Mouse (Mus musculus) spleen, adult 2 months (tissue): ENCODE data around the gene Smpd3. TPM values are rescaled to one million over a fixed set of nuclear protein-coding genes. Genes with fewer than 3 reads are reported as not detected.
A peak's percentile ranks its signal among the peaks of the same experiment; 100 is the strongest.

Source experiments
- DNase-seq, 2 experiments: peaks; one replicate each; pipeline versions ENCODE4 v3.0.0 to v3.0.0-alpha.2; 2012 to 2021; ENCODE audit warnings: low spot score in 2 of 2, low read depth in 1 of 2
- H3K27ac ChIP-seq: fragments of 200-500 bp; 2 replicates; pipeline ENCODE4 v1.5.1; 2012; ENCODE audit warnings: low read length, inconsistent platforms; ENCODE audit not compliant: insufficient read depth
- H3K27me3 ChIP-seq: fragments of 200-500 bp; 2 replicates; pipeline ENCODE4 v1.6.1; 2012; ENCODE audit warnings: mild to moderate bottlenecking, moderate library complexity, low read length, inconsistent platforms; ENCODE audit not compliant: control insufficient read depth, insufficient read depth
- H3K36me3 ChIP-seq: fragments of 200-500 bp; 2 replicates; pipeline ENCODE4 v1.6.1; 2012; ENCODE audit warnings: mild to moderate bottlenecking, low read length, inconsistent platforms; ENCODE audit not compliant: control insufficient read depth, insufficient read depth
- H3K4me1 ChIP-seq: fragments of 200-500 bp; 2 replicates; pipeline ENCODE4 v1.6.1; 2011; ENCODE audit warnings: inconsistent platforms; ENCODE audit not compliant: control insufficient read depth, insufficient read depth, insufficient read length
- H3K4me3 ChIP-seq: fragments of 200-500 bp; 2 replicates; pipeline ENCODE4 v1.5.1; 2011; ENCODE audit warnings: mild to moderate bottlenecking, inconsistent platforms; ENCODE audit not compliant: insufficient read depth, insufficient read length; ENCODE audit errors: extremely low read depth
- CTCF ChIP-seq: fragments of 200-500 bp; IDR thresholded peaks from 2 replicates; pipeline ENCODE4 v1.5.1; 2011; ENCODE audit warnings: mild to moderate bottlenecking, inconsistent platforms; ENCODE audit not compliant: insufficient read depth, insufficient read length, insufficient replicate concordance; ENCODE audit errors: extremely low read depth
- POLR2A ChIP-seq: fragments of 200-500 bp; IDR thresholded peaks from 2 replicates; pipeline ENCODE4 v1.6.1; 2011; ENCODE audit warnings: low read depth, low read length, inconsistent platforms
- WGBS: fragments of 180-500 bp; shearing (Covaris S2); methylation state at CpG from one replicate; pipeline ENCODE4 v1.1.7; 2018; 5-methylcytosine and 5-hydroxymethylcytosine counted together
- polyA plus RNA-seq: library from polyadenylated mRNA; depleted of rRNA; stranded (reverse); fragments of >200 nt; gene quantifications from 2 replicates; pipeline ENCODE4 v1.2.3, GENCODE M21; 2012

Gene Smpd3
- polyA plus RNA-seq, 1 experiment, result 1.1 TPM

GRCm38 (mm10) chr8:106346123-106346522, 8.3 kb upstream of the Smpd3 start:
- Histone ChIP-seq H3K36me3 (no peaks in the 10 kb centered on the region), H3K4me1 (no peaks in the 10 kb centered on the region; the same call in 1 of the 2 replicates), H3K27ac (no peak overlapping the region), H3K4me3 (no peak overlapping the region), H3K27me3 (no peaks in the 10 kb centered on the region)
- TF ChIP-seq CTCF (no peak), POLR2A (no peak)
- DNase-seq, result no peak
- 69% methylated on average over 6 of the region's 6 CpGs for WGBS

- no peak overlapping the region for H3K27ac ChIP-seq
- H3K4me3 ChIP-seq, result no peak overlapping the region
- H3K36me3 ChIP-seq, result no peaks in the 10 kb centered on the region
- no peak for DNase-seq
- WGBS, result 53% methylated on average over 5 of the region's 5 CpGs
- no peaks in the 10 kb centered on the region for H3K27me3 ChIP-seq
- H3K4me1 ChIP-seq, result peaks cover 8% of the 10 kb centered on the region; the same call in 1 of the 2 replicates
- no peak for TF ChIP-seq CTCF
These were observed 5.7 kb upstream of the Smpd3 start for GRCm38 (mm10) chr8:106343471-106343870.

GRCm38 (mm10) chr8:106342828-106343227, 5.0 kb upstream of the Smpd3 start:
- peaks cover 8% of the 10 kb centered on the region; the same call in 1 of the 2 replicates for H3K4me1 ChIP-seq
- TF ChIP-seq CTCF (no peak), POLR2A (no peak)
- WGBS, result 41% methylated on average over 7 of the region's 7 CpGs

GRCm38 (mm10) chr8:106338741-106339209, 987 bp upstream of the Smpd3 start:
- H3K36me3 ChIP-seq, result no peaks in the 10 kb centered on the region
- TF ChIP-seq POLR2A (no peak), CTCF (no peak)
- H3K27ac ChIP-seq, result peak overlapping the region; percentile 88
- peak overlapping the region; percentile 31; the same call in 1 of the 2 replicates for H3K4me3 ChIP-seq
- H3K4me1 ChIP-seq, result peaks cover 23% of the 10 kb centered on the region
- 13% methylated on average over 8 of the region's 8 CpGs for WGBS
- H3K27me3 ChIP-seq, result peaks cover 8% of the 10 kb centered on the region; the same call in 1 of the 2 replicates
- DNase-seq, result peak; percentile 50 to 83

More at GRCm38 (mm10) chr8:106342828-106343227, 5.0 kb upstream of the Smpd3 start:
- no peak overlapping the region for H3K4me3 ChIP-seq
- H3K27ac ChIP-seq, result no peak overlapping the region
- no peaks in the 10 kb centered on the region for H3K27me3 ChIP-seq
- H3K36me3 ChIP-seq, result no peaks in the 10 kb centered on the region
- no peak for DNase-seq

- DNase-seq, result no peak
- Histone ChIP-seq H3K4me3 (no peak overlapping the region), H3K27ac (no peak overlapping the region), H3K4me1 (peaks cover 26% of the 10 kb centered on the region), H3K27me3 (peaks cover 10% of the 10 kb centered on the region; the same call in 1 of the 2 replicates), H3K36me3 (no peaks in the 10 kb centered on the region)
- WGBS, result 10% methylated on average over 39 of the region's 41 CpGs
- TF ChIP-seq CTCF, result no peak
- no peak for TF ChIP-seq POLR2A
These were observed 1.2 kb downstream of the Smpd3 start for GRCm38 (mm10) chr8:106336561-106336960.

- 71% methylated on average over 4 of the region's 4 CpGs for whole genome bisulfite sequencing
- Histone ChIP-seq H3K27me3 (peaks cover 10% of the 10 kb centered on the region; the same call in 1 of the 2 replicates), H3K4me3 (no peak overlapping the region), H3K4me1 (peaks cover 26% of the 10 kb centered on the region), H3K36me3 (no peaks in the 10 kb centered on the region), H3K27ac (no peak overlapping the region)
- TF ChIP-seq POLR2A (no peak), CTCF (no peak)
- DNase-seq, result no peak
These were observed 1.8 kb downstream of the Smpd3 start for GRCm38 (mm10) chr8:106336031-106336430.

- Histone ChIP-seq H3K4me1 (peaks cover 26% of the 10 kb centered on the region), H3K4me3 (no peak overlapping the region), H3K27me3 (peaks cover 10% of the 10 kb centered on the region; the same call in 1 of the 2 replicates), H3K36me3 (no peaks in the 10 kb centered on the region), H3K27ac (no peak overlapping the region)
- no peak for TF ChIP-seq POLR2A
- no peak for TF ChIP-seq CTCF
- DNase-seq, result no peak
- WGBS, result 51% methylated on average over 4 of the region's 4 CpGs
These were observed 2.6 kb downstream of the Smpd3 start for GRCm38 (mm10) chr8:106335196-106335595.
